Mouse (Mus musculus): ENCODE data around the gene Ssbp2.

The Ssbp2 gene

GRCm38 (mm10) chr13:91459896-91460620 is at the start of gene Ssbp2:
Gene Ssbp2, plus strand, starts transcription at chr13:91460283.
- no peak for DNase-seq (ENCODE audit: low read depth, low spot score)

DNA sequence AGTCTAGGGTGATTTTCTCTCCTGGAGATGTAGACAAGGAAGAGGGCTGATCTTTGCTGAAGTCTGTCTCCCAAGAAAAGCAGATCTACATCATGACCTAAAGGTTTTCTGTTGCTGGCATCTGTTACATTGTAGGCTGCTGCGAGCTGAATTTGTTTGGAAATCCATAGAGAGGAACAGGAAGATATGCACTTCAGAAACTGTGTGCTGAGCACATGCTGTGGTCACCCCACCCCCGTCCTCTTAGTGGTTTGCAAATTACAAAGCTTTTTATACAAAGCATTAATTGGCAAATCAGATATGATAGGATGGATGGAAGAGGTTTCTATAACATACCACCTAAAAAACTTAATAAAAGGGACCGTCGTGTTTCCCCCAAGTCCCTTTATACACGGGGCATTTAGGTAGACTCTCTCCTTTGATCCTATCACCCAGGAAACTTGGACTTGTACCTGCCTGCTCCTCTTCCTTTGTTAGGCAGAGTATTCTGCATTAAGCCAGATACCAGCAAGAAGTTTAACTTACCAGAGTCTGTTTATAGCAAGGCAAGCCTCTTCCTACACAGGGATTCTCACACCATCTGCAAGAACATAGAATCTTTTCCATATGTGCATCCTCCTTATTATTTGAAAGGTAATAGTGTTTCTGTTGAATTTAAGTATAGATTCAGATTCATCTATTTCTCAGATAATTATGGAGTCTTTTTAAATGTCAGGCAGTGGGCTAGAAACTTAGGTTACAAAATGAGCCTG is 46.2 kb upstream of the Ssbp2 start:
- DNase-seq (ENCODE audit: low read depth, low spot score) = no peak

DNA sequence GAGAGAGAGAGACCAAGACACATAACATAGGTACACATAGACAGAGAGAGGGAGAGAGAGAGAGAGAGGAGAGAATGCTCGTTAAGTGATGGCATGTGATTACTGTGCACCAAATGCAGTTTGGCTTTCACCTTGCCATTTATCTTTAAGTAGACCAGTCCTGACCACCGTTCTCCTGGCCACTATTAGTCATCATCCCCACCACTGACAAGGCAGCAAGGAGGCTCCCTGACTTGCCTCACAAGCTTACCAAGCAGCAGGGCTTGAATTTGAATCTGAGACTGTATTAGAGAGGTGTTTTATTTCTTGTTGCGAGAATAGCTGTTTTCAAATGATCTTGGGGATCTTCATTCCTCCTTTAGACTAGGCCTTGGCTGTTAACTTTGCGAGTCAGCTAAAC is 44.2 kb upstream of the Ssbp2 start:
- no peak for DNase-seq (ENCODE audit: low read depth, low spot score)

- no peak for DNase-seq (ENCODE audit: low read depth, low spot score)
These were observed 43.4 kb upstream of the Ssbp2 start for GRCm38 (mm10) chr13:91416698-91417097.

GRCm38 (mm10) chr13:91421387-91421949 is 38.6 kb upstream of the Ssbp2 start:
- peak; percentile 64 for DNase-seq (ENCODE audit: low read depth, low spot score)

DNA sequence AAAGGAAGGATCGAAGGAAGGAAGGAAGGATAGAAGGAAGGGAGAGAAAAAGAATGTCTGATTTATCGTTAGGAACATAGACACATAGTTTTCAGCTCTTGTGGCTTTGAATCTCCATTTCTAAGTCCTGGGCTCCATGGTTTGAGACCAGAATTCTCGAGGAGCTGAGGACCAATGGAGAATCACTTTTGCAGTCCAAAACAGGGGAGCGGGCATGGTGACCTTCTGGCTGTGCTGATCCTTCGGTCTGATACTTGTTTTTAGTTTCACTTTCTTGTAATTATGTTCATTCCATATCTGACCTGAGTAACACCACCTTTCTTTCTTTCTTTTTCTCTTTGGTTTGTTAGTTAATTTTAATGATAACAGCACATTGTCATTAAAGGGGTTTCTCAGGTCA is 29.2 kb upstream of the Ssbp2 start:
- no peak for DNase-seq (ENCODE audit: low read depth, low spot score)

DNA sequence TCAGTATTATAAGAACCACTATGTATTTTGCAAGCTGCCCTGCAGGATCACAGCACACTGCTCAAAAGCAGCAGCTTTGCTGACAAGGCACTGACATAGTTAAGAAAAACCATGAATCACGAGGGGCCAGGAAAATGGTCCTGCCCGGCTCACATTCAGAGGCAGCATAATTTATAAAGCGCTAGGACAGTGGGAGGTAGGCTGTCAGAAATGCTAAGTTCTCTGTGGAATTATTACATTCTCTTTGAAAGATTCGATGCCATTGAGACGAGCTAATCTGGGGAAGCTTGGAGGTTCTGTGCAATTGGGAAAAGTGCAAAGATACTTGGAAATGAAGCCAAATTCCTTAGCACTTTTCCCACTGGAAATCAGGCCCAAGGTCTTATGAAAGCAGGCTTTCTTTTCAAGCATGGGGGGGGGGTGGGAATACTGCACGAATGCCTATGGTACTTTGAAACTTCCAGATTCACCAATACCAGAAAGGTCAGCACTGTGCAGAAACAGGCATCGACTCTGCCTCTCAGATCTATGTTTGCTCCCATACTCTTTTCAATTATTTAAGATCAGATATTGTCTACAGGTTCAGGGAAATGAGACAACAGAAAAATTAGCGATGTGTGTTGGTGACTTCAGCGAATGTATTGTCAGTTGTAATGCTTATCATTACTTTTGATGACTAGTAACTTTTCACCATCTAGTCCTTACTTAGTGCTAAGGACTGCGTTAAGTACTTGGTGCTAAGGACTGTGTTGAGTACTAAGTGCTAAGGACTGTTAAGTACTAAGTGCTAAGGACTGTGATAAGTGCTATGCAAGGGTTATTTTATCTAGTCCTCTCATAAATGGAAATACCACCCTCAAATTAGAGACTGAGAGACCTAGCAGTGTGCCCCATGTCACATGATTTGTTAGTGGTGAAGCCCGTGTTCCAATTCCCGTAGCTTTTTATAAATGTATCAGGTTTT is 28.4 kb upstream of the Ssbp2 start:
- no peak for DNase-seq (ENCODE audit: low read depth, low spot score)

GRCm38 (mm10) chr13:91433021-91433420 is 27.1 kb upstream of the Ssbp2 start:
- no peak for DNase-seq (ENCODE audit: low read depth, low spot score)

DNA sequence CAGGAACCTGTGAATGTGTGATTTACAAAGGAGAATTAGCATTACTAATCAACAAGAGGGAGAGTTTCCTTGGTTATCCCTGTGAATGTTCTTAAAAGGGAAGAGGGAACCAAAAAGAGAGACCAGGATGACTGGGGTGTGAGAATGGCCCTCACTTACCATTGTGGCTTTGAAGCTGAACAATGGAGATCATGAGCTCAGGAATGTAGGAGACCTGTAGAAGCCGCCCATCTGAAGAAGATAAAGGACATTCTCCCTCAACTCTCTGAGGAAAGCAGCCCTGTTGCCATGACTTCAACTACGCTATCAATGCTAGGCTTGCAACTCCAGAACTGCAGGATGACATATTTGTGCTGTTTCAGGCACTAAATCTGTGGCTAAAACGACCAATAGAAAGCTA is 22.2 kb upstream of the Ssbp2 start:
- DNase-seq (ENCODE audit: low read depth, low spot score) = no peak

DNA sequence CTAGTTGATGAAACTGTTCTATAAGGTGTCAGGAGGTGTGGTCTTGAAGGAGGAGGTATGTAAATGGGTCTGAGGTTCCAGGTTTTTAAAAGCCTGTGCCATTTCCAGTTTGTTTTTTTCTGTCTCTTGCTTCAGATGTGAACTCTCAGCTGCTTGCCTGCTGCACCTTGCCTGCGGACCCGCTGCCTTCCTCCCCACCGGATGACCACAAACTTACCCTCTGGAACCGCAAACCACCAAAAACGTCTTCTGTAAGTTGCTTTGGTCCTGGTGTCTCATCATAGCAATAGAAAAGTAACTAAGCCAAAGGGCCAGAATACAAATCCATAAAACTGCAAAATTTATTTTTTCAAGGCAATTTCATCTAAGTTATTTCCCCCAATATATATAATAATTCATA is 18.6 kb upstream of the Ssbp2 start:
- DNase-seq (ENCODE audit: low read depth, low spot score) = no peak

- no peak for DNase-seq (ENCODE audit: low read depth, low spot score)
These were observed 13.4 kb upstream of the Ssbp2 start for GRCm38 (mm10) chr13:91446728-91447127.

DNA sequence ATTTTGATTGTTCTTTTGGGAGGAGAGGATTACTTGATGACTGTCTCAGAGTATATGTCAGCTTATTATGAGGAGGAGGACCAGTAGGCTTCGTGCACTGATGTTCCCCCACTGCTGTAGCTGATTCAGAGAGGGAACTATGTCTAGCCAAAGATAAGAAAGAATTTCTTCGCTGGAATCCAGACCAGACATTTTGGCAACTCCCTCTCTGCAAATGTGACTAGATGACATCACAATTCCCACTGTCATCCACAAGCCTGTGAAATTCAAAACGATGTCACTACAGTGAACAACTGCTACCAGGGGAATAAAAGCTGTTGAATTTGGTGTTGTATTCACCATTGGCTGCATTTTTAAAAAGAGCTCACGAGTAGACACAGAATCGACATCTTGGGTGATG is 11.1 kb upstream of the Ssbp2 start:
- no peak for DNase-seq (ENCODE audit: low read depth, low spot score)

DNA sequence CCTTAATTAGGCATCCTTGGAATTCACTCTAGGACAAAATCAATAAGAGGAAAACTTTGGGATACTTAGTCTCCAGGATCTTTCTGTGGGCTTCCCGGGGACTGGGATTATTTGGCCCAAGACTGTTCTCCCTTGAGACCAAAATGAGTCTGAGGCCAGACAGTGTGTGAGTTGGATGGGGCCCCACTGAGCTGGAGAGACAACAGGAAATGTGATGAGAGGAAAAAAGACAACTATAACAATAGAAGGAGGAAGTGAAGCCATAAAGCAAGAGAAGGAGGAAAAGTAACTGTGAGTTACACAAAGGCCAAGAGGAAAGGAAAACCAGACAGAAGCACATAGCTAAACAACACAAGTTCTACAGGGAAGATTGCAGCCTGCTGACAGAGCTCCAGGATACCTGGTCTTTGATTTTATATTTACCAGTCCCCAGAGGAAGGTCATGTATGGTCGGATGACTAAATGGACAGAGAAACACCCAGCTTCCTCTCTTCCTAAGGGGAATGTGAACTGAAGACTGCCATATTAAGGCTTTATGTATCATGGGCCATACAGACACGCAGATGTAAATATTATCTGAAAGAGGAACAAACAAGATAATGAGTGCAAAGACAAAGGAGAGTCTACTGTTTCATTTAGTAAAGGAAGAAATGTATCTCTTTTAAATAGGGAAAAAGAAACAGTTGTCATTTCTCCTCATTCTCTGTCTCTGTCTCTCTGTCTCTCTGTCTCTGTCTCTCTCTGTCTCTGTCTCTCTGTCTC is 8.5 kb upstream of the Ssbp2 start:
- DNase-seq (ENCODE audit: low read depth, low spot score) = no peak

DNA sequence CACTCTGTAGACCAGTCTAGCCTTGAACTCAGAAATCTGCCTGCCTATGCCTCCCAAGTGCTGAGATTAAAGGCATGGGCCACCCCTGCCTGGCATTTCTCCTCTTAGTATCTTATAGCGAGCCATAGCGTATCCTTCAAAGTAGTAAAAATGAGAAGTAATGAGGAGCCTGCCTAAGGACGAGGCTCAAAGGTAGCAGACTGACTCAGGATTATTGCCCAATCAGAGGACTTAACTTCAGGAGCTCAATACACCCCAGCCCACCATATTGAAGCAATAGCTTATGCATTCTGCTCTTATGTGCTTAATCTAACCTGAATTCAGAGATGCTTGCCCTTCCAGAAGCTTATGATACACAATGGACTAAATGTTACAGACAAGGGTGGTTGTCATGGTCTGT is 7.8 kb upstream of the Ssbp2 start:
- DNase-seq (ENCODE audit: low read depth, low spot score) = no peak

GRCm38 (mm10) chr13:91453236-91453635 is 6.8 kb upstream of the Ssbp2 start:
- no peak for DNase-seq (ENCODE audit: low read depth, low spot score)

DNA sequence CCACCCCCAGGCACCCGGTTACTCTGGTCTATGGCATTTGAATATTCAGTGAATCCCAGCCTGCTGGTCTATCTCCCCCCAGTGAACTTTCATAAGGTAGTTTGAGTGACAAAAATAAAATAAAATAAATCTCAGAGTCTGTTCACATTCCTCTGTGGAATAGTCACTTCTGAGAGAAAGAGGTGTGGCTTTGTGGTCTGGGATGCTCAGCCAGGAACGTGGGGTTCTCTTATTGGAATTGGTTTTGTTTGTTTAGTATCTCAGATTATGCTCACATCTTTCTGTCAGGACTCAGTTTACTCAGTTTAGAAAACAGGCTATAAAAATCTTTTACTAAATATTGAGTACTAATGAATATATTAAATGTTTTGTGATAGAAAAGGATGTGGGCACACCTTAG is 4.0 kb upstream of the Ssbp2 start:
- no peak for DNase-seq (ENCODE audit: low read depth, low spot score)

- DNase-seq (ENCODE audit: low read depth, low spot score) = no peak
These were observed 3.3 kb upstream of the Ssbp2 start for GRCm38 (mm10) chr13:91456735-91457134.

- no peak for DNase-seq (ENCODE audit: low read depth, low spot score)
These were observed 2.1 kb upstream of the Ssbp2 start for GRCm38 (mm10) chr13:91457974-91458373.

DNA sequence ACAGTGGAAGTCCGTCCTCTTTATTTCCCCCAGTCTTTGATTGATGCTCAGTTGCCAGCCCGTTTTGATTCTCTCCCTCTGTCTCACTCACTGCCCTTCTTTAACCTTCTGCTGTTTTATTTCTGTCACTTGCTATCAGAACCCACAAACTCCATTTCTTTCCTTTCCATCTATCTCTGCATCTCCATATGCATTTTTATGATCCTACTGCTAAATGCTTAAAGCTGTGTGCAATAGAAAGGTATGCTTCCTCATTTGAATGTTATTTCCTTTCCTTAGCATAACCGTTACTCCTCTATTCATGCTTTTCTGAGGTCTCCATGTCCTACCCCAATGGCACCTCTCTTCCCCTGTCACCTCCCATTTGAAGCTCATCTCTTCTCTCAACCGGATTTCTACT is 594 bp upstream of the Ssbp2 start:
- DNase-seq (ENCODE audit: low read depth, low spot score) = no peak

DNA sequence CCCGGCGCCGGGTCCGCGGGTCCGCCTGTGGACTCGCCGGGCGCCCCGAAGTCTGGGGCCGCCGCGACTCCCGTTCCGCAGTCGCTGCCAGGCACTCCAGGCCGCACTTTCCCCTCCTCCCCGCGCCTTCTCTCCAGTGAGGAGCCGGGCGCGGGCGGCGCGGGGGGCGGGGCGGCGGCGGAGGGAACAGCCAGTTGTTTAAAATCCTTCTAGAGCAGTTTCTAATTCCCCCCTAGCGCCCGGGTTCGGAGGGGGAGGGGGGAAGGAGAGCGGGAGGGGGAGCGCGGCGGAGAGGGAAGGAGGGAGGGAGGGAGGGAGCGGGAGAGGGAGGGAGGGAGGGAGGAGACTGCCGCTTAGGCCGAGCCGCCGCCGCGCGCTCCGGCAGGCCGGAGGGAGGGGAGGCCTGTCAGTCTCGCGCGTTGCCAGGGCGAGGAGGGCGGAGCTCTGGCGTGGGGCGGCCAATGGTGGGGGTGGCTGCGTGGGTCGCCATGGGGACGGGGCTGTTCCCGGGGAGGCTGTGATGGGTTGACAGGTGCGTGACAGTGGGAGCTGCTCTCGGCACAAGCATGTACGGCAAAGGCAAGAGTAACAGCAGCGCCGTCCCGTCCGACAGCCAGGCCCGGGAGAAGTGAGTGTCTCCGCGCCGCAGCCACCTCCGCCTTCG is 670 bp downstream of the Ssbp2 start:
- DNase-seq (ENCODE audit: low read depth, low spot score) = peak; percentile 96

DNA sequence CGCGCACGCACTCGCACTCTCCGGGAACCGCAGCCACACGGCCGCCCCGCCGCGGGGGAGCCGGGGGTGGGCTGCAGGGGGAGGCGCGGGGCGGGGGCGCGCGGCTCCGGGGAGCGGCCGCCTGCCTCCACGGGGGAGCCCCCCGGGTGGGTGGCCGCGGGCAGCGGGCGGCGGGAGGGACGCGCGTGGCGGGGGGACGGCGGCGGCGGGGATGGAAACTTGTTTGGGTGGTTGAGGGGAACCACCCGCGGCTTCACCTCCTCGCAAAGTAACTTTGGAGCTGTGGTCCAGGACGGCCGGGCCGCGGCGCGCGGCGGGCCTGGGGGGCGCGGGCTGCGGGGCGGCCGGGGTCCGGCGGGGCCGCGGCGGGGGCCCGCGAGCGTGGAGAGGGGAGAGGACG is 1.2 kb downstream of the Ssbp2 start:
- DNase-seq (ENCODE audit: low read depth, low spot score) = no peak
